Mouse (Mus musculus): ENCODE measurements at regions not wholly inside any gene's neighbourhood (a gene's known extent, or its start where the extent isn't known, plus 50 kb on each side); places are given as distances from the start of the nearest gene placed in this dataset.

GRCm38 (mm10) chr5:74777381-74778075 lies 74.8 kb upstream of the Lnx1 start:
- Histone ChIP-seq H3K4me3 (ENCODE audit: low read depth, low read length) (no peak overlapping the region), H3K27ac (replicated peaks; ENCODE audit: low read depth, low read length) (no peak overlapping the region), H3K4me2 (ENCODE audit: low read depth, low read length) (no peak overlapping the region), H3K4me1 (ENCODE audit: control insufficient read depth, insufficient read depth, low read length) (no peaks in the 10 kb centered on the region), H3K9me3 (replicated peaks; ENCODE audit: control insufficient read depth, low read length) (no peaks in the 10 kb centered on the region), H3K36me3 (replicated peaks; ENCODE audit: control insufficient read depth, insufficient read depth, low read depth, low read length) (no peaks in the 10 kb centered on the region), H3K27me3 (ENCODE audit: control insufficient read depth, insufficient read depth, low read length) (no peaks in the 10 kb centered on the region), H3K9ac (replicated peaks; ENCODE audit: low read length) (no peak overlapping the region)
- no peak for ATAC-seq (replicated peaks; ENCODE audit: insufficient number of reproducible peaks, low FRiP score, low TSS enrichment, low read depth)
- WGBS: 77% methylated on average over 10 of the region's 10 CpGs
- DNase-seq (ENCODE audit: low spot score): no peak

GRCm38 (mm10) chr5:74776081-74776480 lies 73.4 kb upstream of the Lnx1 start:
- Histone ChIP-seq H3K4me3 (ENCODE audit: low read depth, low read length) (no peak overlapping the region), H3K27me3 (ENCODE audit: control insufficient read depth, insufficient read depth, low read length) (no peaks in the 10 kb centered on the region), H3K4me2 (ENCODE audit: low read depth, low read length) (no peak overlapping the region), H3K36me3 (replicated peaks; ENCODE audit: control insufficient read depth, insufficient read depth, low read depth, low read length) (no peaks in the 10 kb centered on the region), H3K9ac (replicated peaks; ENCODE audit: low read length) (no peak overlapping the region), H3K4me1 (ENCODE audit: control insufficient read depth, insufficient read depth, low read length) (no peaks in the 10 kb centered on the region), H3K9me3 (replicated peaks; ENCODE audit: control insufficient read depth, low read length) (no peaks in the 10 kb centered on the region), H3K27ac (replicated peaks; ENCODE audit: low read depth, low read length) (no peak overlapping the region)
- DNase-seq (ENCODE audit: low spot score) (no peak), ATAC-seq (replicated peaks; ENCODE audit: insufficient number of reproducible peaks, low FRiP score, low TSS enrichment, low read depth) (no peak)
- 87% methylated on average over 3 of the region's 3 CpGs for WGBS

- Histone ChIP-seq H3K9me3 (replicated peaks; ENCODE audit: control insufficient read depth, low read length) (no peaks in the 10 kb centered on the region), H3K36me3 (replicated peaks; ENCODE audit: control insufficient read depth, insufficient read depth, low read depth, low read length) (no peaks in the 10 kb centered on the region), H3K9ac (replicated peaks; ENCODE audit: low read length) (no peak overlapping the region), H3K27ac (replicated peaks; ENCODE audit: low read depth, low read length) (no peak overlapping the region), H3K4me2 (ENCODE audit: low read depth, low read length) (no peak overlapping the region), H3K4me1 (ENCODE audit: control insufficient read depth, insufficient read depth, low read length) (no peaks in the 10 kb centered on the region), H3K4me3 (ENCODE audit: low read depth, low read length) (no peak overlapping the region), H3K27me3 (ENCODE audit: control insufficient read depth, insufficient read depth, low read length) (no peaks in the 10 kb centered on the region)
- WGBS: 84% methylated on average over 3 of the region's 3 CpGs
- no peak for DNase-seq (ENCODE audit: low spot score)
- no peak for ATAC-seq (replicated peaks; ENCODE audit: insufficient number of reproducible peaks, low FRiP score, low TSS enrichment, low read depth)
These were observed 72.9 kb upstream of the Lnx1 start for GRCm38 (mm10) chr5:74775596-74775995.

GRCm38 (mm10) chr5:74773558-74774429 lies 71.1 kb upstream of the Lnx1 start:
- DNase-seq (ENCODE audit: low spot score) (no peak), ATAC-seq (replicated peaks; ENCODE audit: insufficient number of reproducible peaks, low FRiP score, low TSS enrichment, low read depth) (no peak)
- H3K4me1 ChIP-seq (ENCODE audit: control insufficient read depth, insufficient read depth, low read length): no peaks in the 10 kb centered on the region
- no peak overlapping the region for H3K9ac ChIP-seq (replicated peaks; ENCODE audit: low read length)
- H3K36me3 ChIP-seq (replicated peaks; ENCODE audit: control insufficient read depth, insufficient read depth, low read depth, low read length): no peaks in the 10 kb centered on the region
- H3K4me3 ChIP-seq (ENCODE audit: low read depth, low read length): no peak overlapping the region
- no peak overlapping the region for H3K4me2 ChIP-seq (ENCODE audit: low read depth, low read length)
- H3K9me3 ChIP-seq (replicated peaks; ENCODE audit: control insufficient read depth, low read length): no peaks in the 10 kb centered on the region
- no peak overlapping the region for H3K27ac ChIP-seq (replicated peaks; ENCODE audit: low read depth, low read length)
- H3K27me3 ChIP-seq (ENCODE audit: control insufficient read depth, insufficient read depth, low read length): no peaks in the 10 kb centered on the region
- 69% methylated on average over 14 of the region's 14 CpGs for WGBS

- WGBS: 87% methylated on average over 7 of the region's 7 CpGs
- no peak for DNase-seq (ENCODE audit: low spot score)
These were observed 68.4 kb upstream of the Lnx1 start for GRCm38 (mm10) chr5:74771121-74771520.

GRCm38 (mm10) chr5:74769023-74769422 lies 66.3 kb upstream of the Lnx1 start:
- WGBS: 73% methylated on average over 5 of the region's 5 CpGs
- Histone ChIP-seq H3K36me3 (replicated peaks; ENCODE audit: control insufficient read depth, insufficient read depth, low read depth, low read length) (no peaks in the 10 kb centered on the region), H3K4me2 (ENCODE audit: low read depth, low read length) (no peak overlapping the region), H3K4me3 (ENCODE audit: low read depth, low read length) (no peak overlapping the region), H3K27me3 (ENCODE audit: control insufficient read depth, insufficient read depth, low read length) (no peaks in the 10 kb centered on the region), H3K9ac (replicated peaks; ENCODE audit: low read length) (no peak overlapping the region), H3K27ac (replicated peaks; ENCODE audit: low read depth, low read length) (no peak overlapping the region), H3K9me3 (replicated peaks; ENCODE audit: control insufficient read depth, low read length) (no peaks in the 10 kb centered on the region), H3K4me1 (ENCODE audit: control insufficient read depth, insufficient read depth, low read length) (no peaks in the 10 kb centered on the region)
- ATAC-seq (replicated peaks; ENCODE audit: insufficient number of reproducible peaks, low FRiP score, low TSS enrichment, low read depth) (no peak), DNase-seq (ENCODE audit: low spot score) (no peak)

More at GRCm38 (mm10) chr5:74771121-74771520, 68.4 kb upstream of the Lnx1 start:
- Histone ChIP-seq H3K36me3 (replicated peaks; ENCODE audit: control insufficient read depth, insufficient read depth, low read depth, low read length) (no peaks in the 10 kb centered on the region), H3K4me3 (ENCODE audit: low read depth, low read length) (no peak overlapping the region), H3K4me1 (ENCODE audit: control insufficient read depth, insufficient read depth, low read length) (no peaks in the 10 kb centered on the region), H3K4me2 (ENCODE audit: low read depth, low read length) (no peak overlapping the region), H3K27me3 (ENCODE audit: control insufficient read depth, insufficient read depth, low read length) (no peaks in the 10 kb centered on the region), H3K9ac (replicated peaks; ENCODE audit: low read length) (no peak overlapping the region), H3K27ac (replicated peaks; ENCODE audit: low read depth, low read length) (no peak overlapping the region), H3K9me3 (replicated peaks; ENCODE audit: control insufficient read depth, low read length) (no peaks in the 10 kb centered on the region)
- ATAC-seq (replicated peaks; ENCODE audit: insufficient number of reproducible peaks, low FRiP score, low TSS enrichment, low read depth): no peak

GRCm38 (mm10) chr5:74767993-74768392 lies 65.3 kb upstream of the Lnx1 start:
- no peaks in the 10 kb centered on the region for H3K36me3 ChIP-seq (replicated peaks; ENCODE audit: control insufficient read depth, insufficient read depth, low read depth, low read length)
- 79% methylated on average over 8 of the region's 8 CpGs for WGBS
- H3K4me1 ChIP-seq (ENCODE audit: control insufficient read depth, insufficient read depth, low read length): no peaks in the 10 kb centered on the region
- H3K27ac ChIP-seq (replicated peaks; ENCODE audit: low read depth, low read length): no peak overlapping the region
- no peak overlapping the region for H3K4me3 ChIP-seq (ENCODE audit: low read depth, low read length)
- ATAC-seq (replicated peaks; ENCODE audit: insufficient number of reproducible peaks, low FRiP score, low TSS enrichment, low read depth) (no peak), DNase-seq (ENCODE audit: low spot score) (no peak)
- H3K4me2 ChIP-seq (ENCODE audit: low read depth, low read length): no peak overlapping the region
- H3K9ac ChIP-seq (replicated peaks; ENCODE audit: low read length): no peak overlapping the region
- H3K9me3 ChIP-seq (replicated peaks; ENCODE audit: control insufficient read depth, low read length): no peaks in the 10 kb centered on the region
- H3K27me3 ChIP-seq (ENCODE audit: control insufficient read depth, insufficient read depth, low read length): no peaks in the 10 kb centered on the region

GRCm38 (mm10) chr5:74766211-74766610 lies 63.5 kb upstream of the Lnx1 start:
- no peaks in the 10 kb centered on the region for H3K9me3 ChIP-seq (replicated peaks; ENCODE audit: control insufficient read depth, low read length)
- no peak for DNase-seq (ENCODE audit: low spot score)
- H3K9ac ChIP-seq (replicated peaks; ENCODE audit: low read length): no peak overlapping the region
- no peaks in the 10 kb centered on the region for H3K36me3 ChIP-seq (replicated peaks; ENCODE audit: control insufficient read depth, insufficient read depth, low read depth, low read length)
- no peak for ATAC-seq (replicated peaks; ENCODE audit: insufficient number of reproducible peaks, low FRiP score, low TSS enrichment, low read depth)
- H3K27ac ChIP-seq (replicated peaks; ENCODE audit: low read depth, low read length): no peak overlapping the region
- H3K4me1 ChIP-seq (ENCODE audit: control insufficient read depth, insufficient read depth, low read length): no peaks in the 10 kb centered on the region
- WGBS: 76% methylated on average over 8 of the region's 8 CpGs
- no peak overlapping the region for H3K4me2 ChIP-seq (ENCODE audit: low read depth, low read length)
- H3K4me3 ChIP-seq (ENCODE audit: low read depth, low read length): no peak overlapping the region
- no peaks in the 10 kb centered on the region for H3K27me3 ChIP-seq (ENCODE audit: control insufficient read depth, insufficient read depth, low read length)
